Mouse (Mus musculus): ENCODE data around the gene Mff. TPM values are rescaled to one million over a fixed set of nuclear protein-coding genes. Genes with fewer than 3 reads are reported as not detected.

Mff gene
- polyA plus RNA-seq, 1 experiment: 170 TPM

GRCm38 (mm10) chr1:82775293-82775692 lies 50.6 kb downstream of the Mff start:
- H3K27me3 ChIP-seq (ENCODE audit: control insufficient read depth, insufficient read depth, low read length, poor library complexity, severe bottlenecking): no peaks in the 10 kb centered on the region
- no peak overlapping the region for H3K27ac ChIP-seq (ENCODE audit: insufficient read depth, low read length)
- H3K9me3 ChIP-seq (replicated peaks; ENCODE audit: control insufficient read depth, insufficient read depth, low read length, poor library complexity, severe bottlenecking): peaks cover 2% of the 10 kb centered on the region; the same call in 1 of the 2 replicates
- no peak for TF ChIP-seq POLR2A (IDR thresholded peaks at IDR 0.05; ENCODE audit: insufficient read depth, low read length)
- TF ChIP-seq CTCF (IDR thresholded peaks at IDR 0.05; ENCODE audit: low read depth, low read length): no peak
- no peak for TF ChIP-seq EP300 (IDR thresholded peaks at IDR 0.05; ENCODE audit: insufficient read depth, low read depth, low read length)
- H3K4me1 ChIP-seq (ENCODE audit: control insufficient read depth, insufficient read depth, low read length): no peaks in the 10 kb centered on the region
- no peaks in the 10 kb centered on the region for H3K36me3 ChIP-seq (ENCODE audit: control insufficient read depth, insufficient read depth, low read length, poor library complexity, severe bottlenecking)
- H3K9ac ChIP-seq (ENCODE audit: low read depth, poor library complexity, severe bottlenecking): no peak overlapping the region
- no peak overlapping the region for H3K4me3 ChIP-seq (ENCODE audit: low read depth, low read length)

- Histone ChIP-seq H3K27ac (ENCODE audit: insufficient read depth, low read length) (no peak overlapping the region), H3K4me3 (ENCODE audit: low read depth, low read length) (no peak overlapping the region), H3K4me1 (ENCODE audit: control insufficient read depth, insufficient read depth, low read length) (no peaks in the 10 kb centered on the region), H3K27me3 (ENCODE audit: control insufficient read depth, insufficient read depth, low read length, poor library complexity, severe bottlenecking) (no peaks in the 10 kb centered on the region), H3K9me3 (replicated peaks; ENCODE audit: control insufficient read depth, insufficient read depth, low read length, poor library complexity, severe bottlenecking) (no peaks in the 10 kb centered on the region), H3K36me3 (ENCODE audit: control insufficient read depth, insufficient read depth, low read length, poor library complexity, severe bottlenecking) (no peaks in the 10 kb centered on the region), H3K9ac (ENCODE audit: low read depth, poor library complexity, severe bottlenecking) (no peak overlapping the region)
- TF ChIP-seq CTCF (IDR thresholded peaks at IDR 0.05; ENCODE audit: low read depth, low read length): no peak
- TF ChIP-seq POLR2A (IDR thresholded peaks at IDR 0.05; ENCODE audit: insufficient read depth, low read length): no peak
- no peak for TF ChIP-seq EP300 (IDR thresholded peaks at IDR 0.05; ENCODE audit: insufficient read depth, low read depth, low read length)
These were observed 54.8 kb downstream of the Mff start for GRCm38 (mm10) chr1:82779388-82779966.

GRCm38 (mm10) chr1:82783559-82783958 lies 58.9 kb downstream of the Mff start:
- no peaks in the 10 kb centered on the region for H3K9me3 ChIP-seq (replicated peaks; ENCODE audit: control insufficient read depth, insufficient read depth, low read length, poor library complexity, severe bottlenecking)
- TF ChIP-seq EP300 (IDR thresholded peaks at IDR 0.05; ENCODE audit: insufficient read depth, low read depth, low read length) (no peak), POLR2A (IDR thresholded peaks at IDR 0.05; ENCODE audit: insufficient read depth, low read length) (no peak), CTCF (IDR thresholded peaks at IDR 0.05; ENCODE audit: low read depth, low read length) (no peak)
- H3K27me3 ChIP-seq (ENCODE audit: control insufficient read depth, insufficient read depth, low read length, poor library complexity, severe bottlenecking): no peaks in the 10 kb centered on the region

GRCm38 (mm10) chr1:82785546-82785945 lies 60.9 kb downstream of the Mff start:
- no peak for TF ChIP-seq EP300 (IDR thresholded peaks at IDR 0.05; ENCODE audit: insufficient read depth, low read depth, low read length)
- no peak for TF ChIP-seq POLR2A (IDR thresholded peaks at IDR 0.05; ENCODE audit: insufficient read depth, low read length)
- no peak for TF ChIP-seq CTCF (IDR thresholded peaks at IDR 0.05; ENCODE audit: low read depth, low read length)

More at GRCm38 (mm10) chr1:82783559-82783958, 58.9 kb downstream of the Mff start:
- Histone ChIP-seq H3K27ac (ENCODE audit: insufficient read depth, low read length) (no peak overlapping the region), H3K4me1 (ENCODE audit: control insufficient read depth, insufficient read depth, low read length) (no peaks in the 10 kb centered on the region), H3K4me3 (ENCODE audit: low read depth, low read length) (no peak overlapping the region), H3K36me3 (ENCODE audit: control insufficient read depth, insufficient read depth, low read length, poor library complexity, severe bottlenecking) (no peaks in the 10 kb centered on the region), H3K9ac (ENCODE audit: low read depth, poor library complexity, severe bottlenecking) (no peak overlapping the region)

DNA sequence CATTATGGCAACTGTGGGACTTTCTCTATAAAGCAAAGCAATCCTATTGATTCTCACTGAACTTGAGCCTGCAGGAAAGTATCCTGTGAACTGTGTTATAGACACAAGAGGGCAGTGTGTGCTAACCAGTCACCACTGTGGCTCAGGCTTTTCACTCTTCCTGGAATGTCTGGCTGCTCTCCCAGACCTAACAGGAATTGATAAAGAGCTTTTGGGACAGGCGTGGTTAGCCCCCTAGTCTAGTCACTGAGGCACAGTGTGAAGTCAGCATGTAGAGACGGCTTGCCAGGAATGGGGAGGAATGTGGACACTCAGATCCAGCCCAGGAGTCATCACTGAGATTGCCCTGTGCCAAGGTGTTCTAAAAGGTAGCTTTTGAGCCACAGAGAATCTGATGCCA lies 62.7 kb downstream of the Mff start:
- Histone ChIP-seq H3K36me3 (ENCODE audit: control insufficient read depth, insufficient read depth, low read length, poor library complexity, severe bottlenecking) (no peaks in the 10 kb centered on the region), H3K4me1 (ENCODE audit: control insufficient read depth, insufficient read depth, low read length) (no peaks in the 10 kb centered on the region), H3K9ac (ENCODE audit: low read depth, poor library complexity, severe bottlenecking) (no peak overlapping the region), H3K27me3 (ENCODE audit: control insufficient read depth, insufficient read depth, low read length, poor library complexity, severe bottlenecking) (no peaks in the 10 kb centered on the region), H3K9me3 (replicated peaks; ENCODE audit: control insufficient read depth, insufficient read depth, low read length, poor library complexity, severe bottlenecking) (no peaks in the 10 kb centered on the region), H3K4me3 (ENCODE audit: low read depth, low read length) (no peak overlapping the region), H3K27ac (ENCODE audit: insufficient read depth, low read length) (no peak overlapping the region)
- TF ChIP-seq POLR2A (IDR thresholded peaks at IDR 0.05; ENCODE audit: insufficient read depth, low read length) (no peak), CTCF (IDR thresholded peaks at IDR 0.05; ENCODE audit: low read depth, low read length) (peak; percentile 50)

More at GRCm38 (mm10) chr1:82785546-82785945, 60.9 kb downstream of the Mff start:
- H3K4me1 ChIP-seq (ENCODE audit: control insufficient read depth, insufficient read depth, low read length): no peaks in the 10 kb centered on the region
- H3K27ac ChIP-seq (ENCODE audit: insufficient read depth, low read length): no peak overlapping the region
- no peaks in the 10 kb centered on the region for H3K36me3 ChIP-seq (ENCODE audit: control insufficient read depth, insufficient read depth, low read length, poor library complexity, severe bottlenecking)
- no peak overlapping the region for H3K9ac ChIP-seq (ENCODE audit: low read depth, poor library complexity, severe bottlenecking)
- no peaks in the 10 kb centered on the region for H3K27me3 ChIP-seq (ENCODE audit: control insufficient read depth, insufficient read depth, low read length, poor library complexity, severe bottlenecking)
- H3K9me3 ChIP-seq (replicated peaks; ENCODE audit: control insufficient read depth, insufficient read depth, low read length, poor library complexity, severe bottlenecking): no peaks in the 10 kb centered on the region
- no peak overlapping the region for H3K4me3 ChIP-seq (ENCODE audit: low read depth, low read length)

DNA sequence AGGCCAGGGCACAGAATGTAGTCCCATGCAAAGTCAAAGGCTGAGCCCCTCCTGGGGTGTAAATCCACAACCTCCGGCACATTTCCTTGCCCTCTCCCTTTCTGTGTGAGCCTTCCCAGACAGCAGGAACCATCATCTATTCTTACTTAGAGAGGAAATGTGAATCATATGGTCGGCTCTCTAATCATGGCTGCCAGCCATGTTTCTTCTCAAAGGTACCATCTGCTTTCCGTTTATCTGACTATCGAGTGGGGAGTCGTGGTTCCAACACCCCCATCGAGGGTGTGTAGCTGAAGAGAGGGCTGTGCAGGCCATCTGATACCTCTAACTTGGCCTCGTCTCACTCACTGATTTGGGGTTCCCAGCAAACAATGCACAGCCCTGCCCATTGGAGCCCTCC lies 63.4 kb downstream of the Mff start:
- H3K4me3 ChIP-seq (ENCODE audit: low read depth, low read length): no peak overlapping the region
- TF ChIP-seq POLR2A (IDR thresholded peaks at IDR 0.05; ENCODE audit: insufficient read depth, low read length) (no peak), CTCF (IDR thresholded peaks at IDR 0.05; ENCODE audit: low read depth, low read length) (no peak), EP300 (IDR thresholded peaks at IDR 0.05; ENCODE audit: insufficient read depth, low read depth, low read length) (no peak)
- no peaks in the 10 kb centered on the region for H3K36me3 ChIP-seq (ENCODE audit: control insufficient read depth, insufficient read depth, low read length, poor library complexity, severe bottlenecking)
- H3K27ac ChIP-seq (ENCODE audit: insufficient read depth, low read length): no peak overlapping the region
- H3K9me3 ChIP-seq (replicated peaks; ENCODE audit: control insufficient read depth, insufficient read depth, low read length, poor library complexity, severe bottlenecking): no peaks in the 10 kb centered on the region
- no peaks in the 10 kb centered on the region for H3K4me1 ChIP-seq (ENCODE audit: control insufficient read depth, insufficient read depth, low read length)
- H3K27me3 ChIP-seq (ENCODE audit: control insufficient read depth, insufficient read depth, low read length, poor library complexity, severe bottlenecking): no peaks in the 10 kb centered on the region
- no peak overlapping the region for H3K9ac ChIP-seq (ENCODE audit: low read depth, poor library complexity, severe bottlenecking)

Data from ES-Bruce4 (cell line).